10 mouse cellular contexts compared by ENCODE assay signal in genomic region chr1:183699284-183699683, GRCm38 (mm10).
DNase-seq lines count a peak whose midpoint lies in the region; ATAC-seq lines count a peak whose summit lies in the region.
"Had no signal": no experiment of that assay in that cellular context is flagged by ENCODE, and none has a peak within 500 bp of the region (broad histone marks: within the 10 kb centered on the region; RNA-seq: fewer than 3 reads in every experiment).

No protein-coding gene starts in this region.

- H3K9me3 ChIP-seq in kidney, embryonic 14.5 days (ENCODE audit: control insufficient read depth, low read length), result no peaks in the 10 kb centered on the region
- H3K9me3 ChIP-seq in midbrain, embryonic 11.5 days (ENCODE audit: control insufficient read depth, low read length), result no peaks in the 10 kb centered on the region
- H3K9me3 ChIP-seq: embryonic facial prominence, embryonic 12.5 days; neural tube, embryonic 12.5 days had no signal

- no peak overlapping the region for H3K4me2 ChIP-seq in kidney, embryonic 14.5 days (replicated peaks; ENCODE audit: low read depth, low read length)
- no peak overlapping the region for H3K4me2 ChIP-seq in midbrain, embryonic 11.5 days
- H3K4me2 ChIP-seq: embryonic facial prominence, embryonic 12.5 days; neural tube, embryonic 12.5 days had no signal

- no peak for DNase-seq in kidney, adult 11 months
- peak; percentile 63 for DNase-seq in ES-CJ7 (ENCODE audit: low read depth, low spot score)
- peak; percentile 11 for DNase-seq in brain, adult 2 months (ENCODE audit: low read depth, low spot score)
- peak; percentile 16 for DNase-seq in lung, postnatal 10 days
- no peak for DNase-seq in frontal cortex, postnatal 14 days (ENCODE audit: low spot score in 2 of 2)
- no peak for DNase-seq in layer of hippocampus, postnatal 14 days (ENCODE audit: low spot score in 2 of 2)
- DNase-seq in midbrain, embryonic 11.5 days (ENCODE audit: low spot score, missing footprints), result no peak

- no peaks in the 10 kb centered on the region for H3K27me3 ChIP-seq in kidney, embryonic 14.5 days (ENCODE audit: control insufficient read depth, insufficient read depth, low read length)
- H3K27me3 ChIP-seq in midbrain, embryonic 11.5 days (ENCODE audit: control insufficient read depth, insufficient read depth, low read length), result no peaks in the 10 kb centered on the region
- H3K27me3 ChIP-seq: embryonic facial prominence, embryonic 12.5 days; neural tube, embryonic 12.5 days had no signal

- no peaks in the 10 kb centered on the region for H3K4me1 ChIP-seq in kidney, embryonic 14.5 days (ENCODE audit: control insufficient read depth, insufficient read depth, low read length)
- no peaks in the 10 kb centered on the region for H3K4me1 ChIP-seq in midbrain, embryonic 11.5 days (ENCODE audit: control insufficient read depth, insufficient read depth, low read length)
- H3K4me1 ChIP-seq: embryonic facial prominence, embryonic 12.5 days; neural tube, embryonic 12.5 days had no signal

- H3K27ac ChIP-seq in kidney, embryonic 14.5 days (ENCODE audit: low read depth, low read length), result no peak overlapping the region
- H3K27ac ChIP-seq in midbrain, embryonic 11.5 days (ENCODE audit: low read depth, low read length), result no peak overlapping the region
- H3K27ac ChIP-seq: embryonic facial prominence, embryonic 12.5 days; neural tube, embryonic 12.5 days had no signal

- 0 out of 2 replicates have a peak, but pooled peaks have one; percentile 24 for ATAC-seq in kidney, embryonic 14.5 days (ENCODE audit: low FRiP score, low TSS enrichment)
- no peak for ATAC-seq in midbrain, embryonic 11.5 days (ENCODE audit: low FRiP score)

- H3K4me3 ChIP-seq in kidney, embryonic 14.5 days (ENCODE audit: low read length), result no peak overlapping the region
- no peak overlapping the region for H3K4me3 ChIP-seq in midbrain, embryonic 11.5 days (ENCODE audit: low read depth, low read length)
- H3K4me3 ChIP-seq: embryonic facial prominence, embryonic 12.5 days; neural tube, embryonic 12.5 days had no signal

- no peak overlapping the region for H3K9ac ChIP-seq in kidney, embryonic 14.5 days (ENCODE audit: low read depth, low read length)
- no peak overlapping the region for H3K9ac ChIP-seq in midbrain, embryonic 11.5 days (ENCODE audit: low read length)
- H3K9ac ChIP-seq: embryonic facial prominence, embryonic 12.5 days; neural tube, embryonic 12.5 days had no signal

- H3K36me3 ChIP-seq in kidney, embryonic 14.5 days (ENCODE audit: control insufficient read depth, insufficient read depth, low read length), result no peaks in the 10 kb centered on the region
- H3K36me3 ChIP-seq in midbrain, embryonic 11.5 days (ENCODE audit: control insufficient read depth, insufficient read depth, low read length), result no peaks in the 10 kb centered on the region
- H3K36me3 ChIP-seq: embryonic facial prominence, embryonic 12.5 days; neural tube, embryonic 12.5 days had no signal

- 82% methylated on average over 11 of the region's 11 CpGs for WGBS in kidney, embryonic 14.5 days
- 85% methylated on average over 11 of the region's 11 CpGs for WGBS in midbrain, embryonic 11.5 days

Comparison
In these comparisons a context has a peak if more than half of its experiments do, and no peak if none do; other contexts are left out.
1. DNase-seq: peak in ES-CJ7 (single experiment), brain, adult 2 months (single experiment) and lung, postnatal 10 days (single experiment); none in kidney, adult 11 months (single experiment), frontal cortex, postnatal 14 days (0 of 2), layer of hippocampus, postnatal 14 days (0 of 2) and midbrain, embryonic 11.5 days (single experiment).